Mouse (Mus musculus): ENCODE measurements around the gene Pprc1. TPM values are rescaled to one million over a fixed set of nuclear protein-coding genes. Genes with fewer than 3 reads are reported as not detected.

The Pprc1 gene
- polyA plus RNA-seq, 1 experiment from 2014 or later: 38.3 TPM

DNA sequence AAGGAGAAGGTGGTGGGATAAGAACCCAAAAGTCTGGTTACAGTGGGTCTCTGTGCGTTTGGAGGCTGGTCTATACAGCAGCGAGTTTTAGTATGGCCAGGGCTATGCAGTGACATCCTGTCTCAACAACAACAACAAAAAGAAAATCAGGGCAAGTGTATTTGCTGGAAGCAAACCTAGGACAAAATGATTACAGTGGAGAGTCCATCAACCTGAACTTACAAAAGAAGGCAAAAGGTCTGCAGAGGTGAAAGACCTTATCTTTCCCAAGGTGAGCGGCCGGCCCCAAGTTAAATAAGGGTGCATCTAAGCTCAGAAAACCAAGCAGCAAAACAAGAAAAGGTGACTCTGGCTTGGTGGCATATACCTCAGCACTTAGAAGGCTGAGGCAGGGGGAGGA, 47.0 kb downstream of the Pprc1 start:
- H3K9ac ChIP-seq: no peak overlapping the region
- H3K36me3 ChIP-seq: no peaks in the 10 kb centered on the region
- no peaks in the 10 kb centered on the region for H3K4me1 ChIP-seq
- H3K9me3 ChIP-seq (replicated peaks): no peaks in the 10 kb centered on the region
- no peak overlapping the region for H3K27ac ChIP-seq (replicated peaks)
- no peaks in the 10 kb centered on the region for H3K27me3 ChIP-seq
- ATAC-seq (ENCODE audit: insufficient number of reproducible peaks, low FRiP score, low TSS enrichment, low read depth): no peak
- H3K4me3 ChIP-seq (replicated peaks): no peak overlapping the region
- 86% methylated on average over 4 of the region's 4 CpGs for WGBS
- H3K4me2 ChIP-seq (replicated peaks): no peak overlapping the region

DNA sequence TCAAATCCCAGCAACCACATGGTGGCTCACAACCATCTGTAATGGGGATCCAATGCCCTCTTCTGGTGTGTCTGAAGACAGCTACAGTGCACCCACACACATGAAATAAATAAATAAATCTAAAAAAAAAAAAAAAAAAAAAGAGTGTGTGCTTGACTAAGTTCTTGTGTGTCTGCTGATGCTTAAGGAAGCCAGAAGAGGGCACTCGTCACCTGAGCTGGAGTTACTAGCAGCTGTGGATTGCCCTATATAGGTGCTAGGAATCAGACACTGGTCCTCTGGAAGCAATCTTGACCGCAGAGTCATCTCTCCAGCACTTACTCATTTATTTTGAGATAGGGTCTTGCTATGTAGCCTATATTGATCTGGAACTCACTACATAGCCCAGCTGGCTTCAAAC, 49.5 kb downstream of the Pprc1 start:
- no peaks in the 10 kb centered on the region for H3K9me3 ChIP-seq (replicated peaks)
- no peak overlapping the region for H3K4me2 ChIP-seq (replicated peaks)
- ATAC-seq (ENCODE audit: insufficient number of reproducible peaks, low FRiP score, low TSS enrichment, low read depth): no peak
- H3K9ac ChIP-seq: no peak overlapping the region
- H3K4me3 ChIP-seq (replicated peaks): no peak overlapping the region
- H3K4me1 ChIP-seq: no peaks in the 10 kb centered on the region
- no peaks in the 10 kb centered on the region for H3K27me3 ChIP-seq
- no peaks in the 10 kb centered on the region for H3K36me3 ChIP-seq
- 93% methylated on average over 2 of the region's 2 CpGs for WGBS
- H3K27ac ChIP-seq (replicated peaks): no peak overlapping the region

DNA sequence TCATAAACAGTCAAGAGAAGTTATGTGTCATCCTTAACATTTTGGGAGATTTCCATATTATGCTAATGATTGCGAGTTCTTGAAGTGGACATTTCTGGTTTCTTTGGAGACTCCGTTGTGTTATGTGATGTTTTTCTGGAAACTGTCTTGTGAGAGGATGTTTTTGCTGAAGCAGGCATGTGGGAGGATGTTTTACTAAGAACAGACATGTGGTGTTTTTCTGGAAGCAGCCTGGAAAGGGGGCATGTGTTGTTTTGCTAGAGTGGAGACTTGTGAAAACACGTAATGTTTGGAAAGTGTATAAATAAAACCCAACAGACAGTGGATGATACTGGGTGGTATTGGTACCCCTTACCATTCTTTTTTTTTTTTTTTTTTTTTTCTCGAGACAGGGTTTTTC, 50.6 kb downstream of the Pprc1 start:
- no peaks in the 10 kb centered on the region for H3K27me3 ChIP-seq
- H3K9ac ChIP-seq: no peak overlapping the region
- H3K4me2 ChIP-seq (replicated peaks): no peak overlapping the region
- 82% methylated on average over 4 of the region's 4 CpGs for WGBS
- ATAC-seq (ENCODE audit: insufficient number of reproducible peaks, low FRiP score, low TSS enrichment, low read depth): no peak
- no peak overlapping the region for H3K27ac ChIP-seq (replicated peaks)
- no peaks in the 10 kb centered on the region for H3K36me3 ChIP-seq
- H3K9me3 ChIP-seq (replicated peaks): no peaks in the 10 kb centered on the region
- no peak overlapping the region for H3K4me3 ChIP-seq (replicated peaks)
- no peaks in the 10 kb centered on the region for H3K4me1 ChIP-seq

DNA sequence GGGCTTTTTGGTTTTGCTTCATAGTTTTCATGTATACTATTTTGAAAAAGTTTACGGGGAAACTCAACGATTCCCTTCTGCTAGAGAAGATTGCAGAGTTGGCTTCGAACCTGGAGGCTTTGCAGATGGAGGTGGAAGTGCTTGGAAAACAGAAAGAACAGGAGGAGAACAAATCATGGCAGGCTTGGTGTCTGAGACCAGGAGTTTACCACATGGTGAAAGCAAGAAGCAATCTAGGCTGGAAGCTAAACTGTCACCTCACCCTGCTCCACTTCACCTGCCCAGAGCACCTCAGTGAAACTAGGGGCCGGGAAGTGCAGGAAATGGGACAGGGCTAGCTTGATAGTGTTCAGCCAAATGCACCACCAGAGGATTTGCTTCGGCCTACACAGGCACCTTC, 51.7 kb downstream of the Pprc1 start:
- no peak overlapping the region for H3K4me2 ChIP-seq (replicated peaks)
- H3K36me3 ChIP-seq: no peaks in the 10 kb centered on the region
- no peak overlapping the region for H3K27ac ChIP-seq (replicated peaks)
- 80% methylated on average over 5 of the region's 5 CpGs for WGBS
- no peak overlapping the region for H3K9ac ChIP-seq
- ATAC-seq (ENCODE audit: insufficient number of reproducible peaks, low FRiP score, low TSS enrichment, low read depth): no peak
- no peak overlapping the region for H3K4me3 ChIP-seq (replicated peaks)
- H3K27me3 ChIP-seq: no peaks in the 10 kb centered on the region
- no peaks in the 10 kb centered on the region for H3K9me3 ChIP-seq (replicated peaks)
- H3K4me1 ChIP-seq: no peaks in the 10 kb centered on the region

DNA sequence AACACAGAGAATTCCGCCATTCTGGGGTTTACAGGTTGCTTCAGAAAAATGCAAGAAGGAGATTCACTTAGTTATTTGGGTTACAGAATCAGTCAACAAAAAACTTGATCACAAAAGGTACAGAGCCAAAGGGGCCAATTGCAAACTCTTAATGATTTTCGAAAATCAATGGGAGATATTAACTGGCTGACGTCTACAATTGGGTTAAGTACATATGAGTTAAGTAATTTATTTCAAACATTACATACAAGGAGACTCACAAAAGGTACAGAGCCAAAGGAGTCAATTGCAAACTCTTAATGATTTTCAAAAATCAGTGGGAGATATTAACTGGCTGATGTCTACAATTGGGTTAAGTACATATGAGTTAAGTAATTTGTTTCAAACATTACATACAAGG, 54.9 kb downstream of the Pprc1 start:
- WGBS: 91% methylated on average over 3 of the region's 3 CpGs
- no peaks in the 10 kb centered on the region for H3K9me3 ChIP-seq (replicated peaks)
- no peak for ATAC-seq (ENCODE audit: insufficient number of reproducible peaks, low FRiP score, low TSS enrichment, low read depth)

DNA sequence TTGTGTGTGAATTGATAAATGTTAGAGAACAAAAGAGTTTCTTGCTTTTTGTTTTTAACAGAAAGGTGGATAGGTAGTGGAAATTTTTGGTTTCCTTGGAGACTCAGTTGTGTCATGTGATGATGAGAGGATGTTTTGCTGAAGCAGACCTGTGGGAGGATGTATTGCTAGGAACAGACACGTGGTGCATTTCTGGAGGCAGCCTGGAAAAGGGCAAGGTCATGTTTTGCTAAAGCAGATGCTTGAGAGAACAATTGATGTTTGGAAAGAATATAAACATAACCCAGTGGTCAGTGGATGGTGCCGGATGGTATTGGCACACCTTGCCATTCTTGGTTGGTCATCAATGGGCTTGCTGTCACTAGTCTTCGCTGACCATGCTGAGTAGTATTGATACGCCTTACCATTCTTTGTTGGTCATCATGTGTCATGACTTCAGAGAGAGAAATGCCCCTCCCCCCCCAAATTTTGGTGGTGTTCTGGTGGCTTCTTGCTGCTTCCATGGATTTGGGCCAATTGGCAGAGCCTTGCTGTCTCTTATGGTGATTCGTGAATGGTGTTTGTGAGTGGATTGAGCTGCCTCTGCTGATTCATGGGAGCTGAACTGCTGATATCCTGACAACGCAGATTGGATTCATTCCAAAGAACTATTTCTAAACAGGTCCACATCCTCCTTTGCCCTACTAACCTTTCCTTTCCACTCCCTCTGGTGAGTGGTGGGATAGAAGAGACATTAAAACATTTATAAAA, 58.9 kb downstream of the Pprc1 start:
- H3K27me3 ChIP-seq: no peaks in the 10 kb centered on the region
- 84% methylated on average over 6 of the region's 6 CpGs for WGBS
- H3K4me2 ChIP-seq (replicated peaks): no peak overlapping the region
- H3K9me3 ChIP-seq (replicated peaks): no peaks in the 10 kb centered on the region
- no peak overlapping the region for H3K4me3 ChIP-seq (replicated peaks)
- no peaks in the 10 kb centered on the region for H3K4me1 ChIP-seq
- H3K9ac ChIP-seq: no peak overlapping the region
- H3K36me3 ChIP-seq: no peaks in the 10 kb centered on the region
- H3K27ac ChIP-seq (replicated peaks): no peak overlapping the region
- ATAC-seq (ENCODE audit: insufficient number of reproducible peaks, low FRiP score, low TSS enrichment, low read depth): no peak

More for the DNA sequence above, 54.9 kb downstream of the Pprc1 start:
- Histone ChIP-seq H3K36me3 (no peaks in the 10 kb centered on the region), H3K9ac (no peak overlapping the region), H3K4me2 (replicated peaks) (no peak overlapping the region), H3K4me3 (replicated peaks) (no peak overlapping the region), H3K27ac (replicated peaks) (no peak overlapping the region), H3K4me1 (no peaks in the 10 kb centered on the region), H3K27me3 (no peaks in the 10 kb centered on the region)

DNA sequence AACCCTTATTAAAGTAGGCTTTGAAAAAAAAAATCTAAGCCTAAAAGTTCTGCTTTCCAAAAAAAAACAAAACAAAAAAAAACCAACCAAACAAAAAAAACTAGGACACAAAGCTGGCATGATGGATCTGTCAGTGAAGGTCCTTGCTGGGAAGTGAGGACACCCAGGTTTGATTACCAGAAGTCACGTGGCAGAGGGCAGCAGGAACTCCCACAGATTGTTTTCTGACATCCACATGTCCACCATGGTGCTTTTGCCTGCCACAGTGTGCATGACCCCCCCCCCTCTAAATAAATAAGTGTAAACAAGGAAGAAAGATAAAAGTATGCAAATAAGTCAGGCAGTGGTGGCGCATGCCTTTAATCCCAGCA, 59.5 kb downstream of the Pprc1 start:
- Histone ChIP-seq H3K9ac (no peak overlapping the region), H3K4me2 (replicated peaks) (no peak overlapping the region), H3K9me3 (replicated peaks) (no peaks in the 10 kb centered on the region), H3K27ac (replicated peaks) (no peak overlapping the region), H3K4me3 (replicated peaks) (no peak overlapping the region), H3K4me1 (no peaks in the 10 kb centered on the region), H3K36me3 (no peaks in the 10 kb centered on the region), H3K27me3 (no peaks in the 10 kb centered on the region)
- WGBS: 69% methylated on average over 2 of the region's 2 CpGs
- no peak for ATAC-seq (ENCODE audit: insufficient number of reproducible peaks, low FRiP score, low TSS enrichment, low read depth)

DNA sequence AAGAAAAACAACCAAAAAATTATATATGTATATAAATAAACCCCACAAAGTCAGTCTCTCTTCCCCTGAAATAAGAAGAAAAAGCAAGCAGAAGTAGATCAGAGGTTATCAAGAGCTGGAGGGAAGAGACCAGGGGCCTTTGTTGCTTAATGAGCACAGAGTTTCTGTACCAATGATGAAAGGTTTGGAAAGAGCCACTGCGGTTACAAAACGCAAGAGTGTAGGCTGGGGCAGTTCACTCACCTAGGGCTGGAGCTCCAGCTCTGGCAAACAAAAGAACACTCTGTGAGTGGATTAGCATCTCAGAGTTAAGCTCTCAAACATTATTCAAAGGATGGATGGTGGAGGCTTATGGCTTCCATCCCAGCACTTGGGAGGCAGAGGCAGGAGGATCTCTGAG, 65.5 kb downstream of the Pprc1 start:
- Histone ChIP-seq H3K9ac (no peak overlapping the region), H3K27me3 (no peaks in the 10 kb centered on the region), H3K4me1 (no peaks in the 10 kb centered on the region), H3K4me2 (replicated peaks) (no peak overlapping the region), H3K4me3 (replicated peaks) (no peak overlapping the region), H3K9me3 (replicated peaks) (no peaks in the 10 kb centered on the region), H3K27ac (replicated peaks) (no peak overlapping the region), H3K36me3 (no peaks in the 10 kb centered on the region)
- ATAC-seq (ENCODE audit: insufficient number of reproducible peaks, low FRiP score, low TSS enrichment, low read depth): no peak
- WGBS: 94% methylated on average over 2 of the region's 2 CpGs

DNA sequence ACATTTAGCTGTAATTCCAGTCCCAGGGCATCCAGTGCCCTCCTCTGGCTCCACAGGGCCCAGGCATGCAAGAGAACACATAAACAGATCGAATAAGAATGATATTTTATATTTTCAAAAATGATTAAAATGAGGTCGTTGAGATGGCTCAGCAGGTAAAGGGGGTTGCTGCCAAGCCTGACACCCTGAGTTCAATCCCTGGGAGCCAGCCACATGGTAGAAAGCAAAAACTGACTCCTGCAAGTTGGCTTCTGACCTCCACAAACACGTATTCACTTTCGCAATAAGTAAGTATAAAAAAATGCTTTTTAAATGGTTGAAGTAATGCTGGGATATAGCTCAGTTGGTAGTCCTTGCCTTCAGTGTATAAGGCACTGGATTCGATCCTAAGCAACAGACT, 66.1 kb downstream of the Pprc1 start:
- no peak overlapping the region for H3K27ac ChIP-seq (replicated peaks)
- no peaks in the 10 kb centered on the region for H3K9me3 ChIP-seq (replicated peaks)
- no peaks in the 10 kb centered on the region for H3K36me3 ChIP-seq
- H3K4me3 ChIP-seq (replicated peaks): no peak overlapping the region
- H3K27me3 ChIP-seq: no peaks in the 10 kb centered on the region
- H3K4me1 ChIP-seq: no peaks in the 10 kb centered on the region
- ATAC-seq (ENCODE audit: insufficient number of reproducible peaks, low FRiP score, low TSS enrichment, low read depth): no peak
- H3K4me2 ChIP-seq (replicated peaks): no peak overlapping the region
- no peak overlapping the region for H3K9ac ChIP-seq
- 85% methylated on average over 5 of the region's 5 CpGs for WGBS

DNA sequence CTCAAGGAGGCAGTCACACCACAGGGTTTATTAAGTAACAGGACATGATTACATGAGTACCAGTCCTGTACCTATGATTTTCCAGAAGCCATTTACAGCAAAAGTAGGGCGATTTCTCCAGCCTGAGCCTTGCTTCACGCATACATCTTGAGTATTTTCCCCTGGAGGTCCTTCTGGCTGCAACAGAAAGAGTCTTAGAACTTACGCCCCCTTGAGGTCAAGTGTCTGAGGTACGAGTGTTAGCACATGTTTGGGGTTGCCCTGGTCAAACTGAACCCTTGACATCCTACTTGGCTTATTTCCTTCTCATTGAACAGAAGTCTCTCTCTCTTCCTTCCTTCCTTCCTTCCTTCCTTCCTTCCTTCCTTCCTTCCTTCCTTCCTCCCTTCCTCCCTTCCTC, 69.9 kb downstream of the Pprc1 start:
- Histone ChIP-seq H3K27ac (replicated peaks) (no peak overlapping the region), H3K4me2 (replicated peaks) (no peak overlapping the region), H3K27me3 (no peaks in the 10 kb centered on the region), H3K4me1 (no peaks in the 10 kb centered on the region), H3K9me3 (replicated peaks) (no peaks in the 10 kb centered on the region), H3K36me3 (no peaks in the 10 kb centered on the region), H3K9ac (no peak overlapping the region), H3K4me3 (replicated peaks) (no peak overlapping the region)
- ATAC-seq (ENCODE audit: insufficient number of reproducible peaks, low FRiP score, low TSS enrichment, low read depth): no peak
- WGBS: 48% methylated on average over 4 of the region's 4 CpGs

DNA sequence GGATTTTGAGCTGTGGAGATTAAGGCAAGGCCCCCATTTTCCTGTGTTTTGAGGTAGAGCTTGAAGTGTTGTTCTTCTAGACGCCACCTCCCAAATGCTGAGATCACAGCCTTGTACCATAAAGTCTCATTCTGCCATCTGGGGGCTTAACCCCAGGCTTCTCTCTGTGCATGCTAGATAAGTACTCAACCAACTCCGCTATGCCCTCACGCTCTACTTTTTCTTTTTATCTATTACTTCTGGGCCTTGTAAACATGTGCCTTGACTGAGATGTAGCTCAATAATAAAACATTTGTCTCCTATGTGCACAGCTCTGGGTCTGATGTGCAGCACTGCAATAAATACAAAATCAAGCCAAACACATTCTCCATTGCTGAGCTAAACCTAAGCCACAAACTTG, 74.8 kb downstream of the Pprc1 start:
- ATAC-seq (ENCODE audit: insufficient number of reproducible peaks, low FRiP score, low TSS enrichment, low read depth): no peak
- H3K36me3 ChIP-seq: no peaks in the 10 kb centered on the region
- H3K4me3 ChIP-seq (replicated peaks): no peak overlapping the region
- H3K4me1 ChIP-seq: no peaks in the 10 kb centered on the region
- H3K27me3 ChIP-seq: no peaks in the 10 kb centered on the region; the same call in 1 of the 2 replicates
- WGBS: 90% methylated on average over 3 of the region's 3 CpGs
- H3K27ac ChIP-seq (replicated peaks): no peak overlapping the region
- no peak overlapping the region for H3K4me2 ChIP-seq (replicated peaks)
- H3K9ac ChIP-seq: no peak overlapping the region
- no peaks in the 10 kb centered on the region for H3K9me3 ChIP-seq (replicated peaks)

DNA sequence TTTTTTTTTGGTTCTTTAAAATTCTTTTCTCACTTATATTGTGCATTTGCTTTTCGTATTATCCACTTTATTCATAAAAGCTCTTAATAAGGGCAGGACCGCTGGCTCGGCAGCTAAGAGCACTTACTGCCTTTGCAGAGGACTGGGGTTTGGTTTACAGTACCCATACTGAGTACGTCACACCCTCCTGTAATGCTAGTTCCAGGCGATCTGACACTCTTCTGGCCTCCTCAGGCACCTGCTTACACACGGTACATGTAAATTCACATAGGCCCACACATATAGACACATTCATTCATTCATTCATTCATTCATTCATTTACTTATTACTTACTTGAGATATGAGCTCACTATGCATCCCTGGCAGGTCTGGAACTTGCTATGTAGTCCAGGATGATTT, 76.2 kb downstream of the Pprc1 start:
- H3K4me3 ChIP-seq (replicated peaks): no peak overlapping the region
- H3K9me3 ChIP-seq (replicated peaks): no peaks in the 10 kb centered on the region
- no peaks in the 10 kb centered on the region; the same call in 1 of the 2 replicates for H3K27me3 ChIP-seq
- H3K4me1 ChIP-seq: no peaks in the 10 kb centered on the region
- no peak for ATAC-seq (ENCODE audit: insufficient number of reproducible peaks, low FRiP score, low TSS enrichment, low read depth)
- no peaks in the 10 kb centered on the region for H3K36me3 ChIP-seq
- no peak overlapping the region for H3K27ac ChIP-seq (replicated peaks)
- no peak overlapping the region for H3K4me2 ChIP-seq (replicated peaks)
- no peak overlapping the region for H3K9ac ChIP-seq
- WGBS: 73% methylated on average over 6 of the region's 6 CpGs
